Mouse (Mus musculus) myocyte (in vitro differentiated cells): ENCODE measurements around the gene A530032D15Rik.
"Not testable (repeated sequence)": the region's sequence is repeated elsewhere in the genome, so short reads cannot be mapped to it uniquely, and the experiment has no call there.

Source experiments
- E2F4 ChIP-seq: IDR thresholded peaks from one replicate; pipeline ENCODE4 v1.6.1; 2011; ENCODE audit warnings: mild to moderate bottlenecking, control low read depth, moderate library complexity; ENCODE audit not compliant: insufficient read depth
- MAX ChIP-seq: IDR thresholded peaks from one replicate; pipeline ENCODE4 v1.6.1; 2011; ENCODE audit warnings: low read depth, mild to moderate bottlenecking, control low read depth
- POLR2A ChIP-seq: IDR thresholded peaks from one replicate; pipeline ENCODE4 v1.6.1; 2011; ENCODE audit warnings: low read depth, mild to moderate bottlenecking, control low read depth, moderate library complexity; ENCODE audit not compliant: insufficient read length
- POLR2AphosphoS2 ChIP-seq: IDR thresholded peaks from one replicate; pipeline ENCODE4 v1.6.1; 2011; ENCODE audit warnings: low read depth, control low read depth; ENCODE audit not compliant: insufficient read length
- TCF3 ChIP-seq: IDR thresholded peaks from one replicate; pipeline ENCODE4 v1.6.1; 2011; ENCODE audit warnings: low read depth, control low read depth; ENCODE audit not compliant: insufficient read length
- USF1 ChIP-seq: IDR thresholded peaks from one replicate; pipeline ENCODE4 v1.6.1; 2011; ENCODE audit warnings: low read depth, mild to moderate bottlenecking, control low read depth, moderate library complexity

DNA sequence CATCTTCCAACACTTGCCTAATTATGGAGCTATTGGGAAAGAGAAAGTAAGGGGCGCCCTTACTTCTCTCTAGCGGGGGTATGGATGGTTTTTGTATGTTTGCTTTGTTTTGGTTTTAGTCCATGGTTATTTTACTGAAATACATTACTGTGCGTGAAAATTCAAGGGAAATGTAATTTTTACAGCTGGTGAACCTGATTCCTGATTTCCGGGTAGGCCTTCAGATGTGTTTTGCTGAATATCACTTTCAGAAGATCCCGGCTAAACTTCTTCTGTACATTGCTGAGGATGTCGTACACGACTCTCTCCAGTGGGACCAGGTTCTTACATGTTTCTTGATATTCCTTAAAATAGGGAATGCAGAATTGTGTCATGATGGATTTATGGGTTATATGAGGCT lies 2.6 kb upstream of the A530032D15Rik start:
- not testable (repeated sequence) for TF ChIP-seq USF1, POLR2A, TCF3, POLR2AphosphoS2, E2F4, MAX
